Mouse (Mus musculus) heart, embryonic 16.5 days (tissue): ENCODE results near the gene Prc1. TPM values are rescaled to one million over a fixed set of nuclear protein-coding genes. Genes with fewer than 3 reads are reported as not detected.

Experiments
- ATAC-seq: fragments of 200-750 bp; cut with Nextera tagmentation; replicated peaks from 2 replicates; pipeline ENCODE4 v1.8.0; 2017; ENCODE audit warnings: moderate number of reproducible peaks; ENCODE audit not compliant: insufficient read depth, low FRiP score; ENCODE audit errors: extremely low read depth
- H3K27ac ChIP-seq: fragments of 300-500 bp; sonication (generic); 2 replicates; pipeline ENCODE4 v1.5.1; 2014; ENCODE audit warnings: mild to moderate bottlenecking, low read length, control low read depth, moderate library complexity
- H3K27me3 ChIP-seq: fragments of 300-500 bp; sonication (generic); 2 replicates; pipeline ENCODE4 v1.6.1; 2014; ENCODE audit warnings: low read length, mixed read lengths; ENCODE audit not compliant: control insufficient read depth, insufficient read depth
- H3K36me3 ChIP-seq: fragments of 300-500 bp; sonication (generic); 2 replicates; pipeline ENCODE4 v1.6.1; 2014; ENCODE audit not compliant: control insufficient read depth, insufficient read depth
- H3K4me1 ChIP-seq: fragments of 300-500 bp; sonication (generic); 2 replicates; pipeline ENCODE4 v1.6.1; 2014; ENCODE audit warnings: low read length, mixed read lengths; ENCODE audit not compliant: control insufficient read depth, insufficient read depth
- H3K4me2 ChIP-seq: fragments of 300-500 bp; sonication (generic); 2 replicates; pipeline ENCODE4 v1.6.1; 2014; ENCODE audit warnings: low read depth, mild to moderate bottlenecking, control low read depth, low read length
- H3K4me3 ChIP-seq: fragments of 300-500 bp; sonication (generic); 2 replicates; pipeline ENCODE4 v1.5.1; 2014; ENCODE audit warnings: mild to moderate bottlenecking, control low read depth, low read length
- H3K9ac ChIP-seq: fragments of 300-500 bp; sonication (generic); 2 replicates; pipeline ENCODE4 v1.6.1; 2014; ENCODE audit warnings: low read length, control low read depth
- H3K9me3 ChIP-seq: fragments of 300-500 bp; sonication (generic); replicated peaks from 2 replicates; pipeline ENCODE4 v1.6.1; 2016; ENCODE audit warnings: low read length; ENCODE audit not compliant: control insufficient read depth
- WGBS: fragments of 180-500 bp; shearing (Covaris S2); extraction: QIAGEN DNeasy Blood & Tissue Kit; methylation state at CpG from one replicate; pipeline ENCODE4 v1.1.7; 2014; 5-methylcytosine and 5-hydroxymethylcytosine counted together
- polyA plus RNA-seq: library from polyadenylated mRNA; unstranded; fragments of >200 nt; fragmentation: Nextera tagmentation; extraction: Ambion mirVana; gene quantifications from 2 replicates; pipeline ENCODE4 v1.2.1, GENCODE M21; 2015

The Prc1 gene
- 138 and 164 TPM in 2 replicates for polyA plus RNA-seq

DNA sequence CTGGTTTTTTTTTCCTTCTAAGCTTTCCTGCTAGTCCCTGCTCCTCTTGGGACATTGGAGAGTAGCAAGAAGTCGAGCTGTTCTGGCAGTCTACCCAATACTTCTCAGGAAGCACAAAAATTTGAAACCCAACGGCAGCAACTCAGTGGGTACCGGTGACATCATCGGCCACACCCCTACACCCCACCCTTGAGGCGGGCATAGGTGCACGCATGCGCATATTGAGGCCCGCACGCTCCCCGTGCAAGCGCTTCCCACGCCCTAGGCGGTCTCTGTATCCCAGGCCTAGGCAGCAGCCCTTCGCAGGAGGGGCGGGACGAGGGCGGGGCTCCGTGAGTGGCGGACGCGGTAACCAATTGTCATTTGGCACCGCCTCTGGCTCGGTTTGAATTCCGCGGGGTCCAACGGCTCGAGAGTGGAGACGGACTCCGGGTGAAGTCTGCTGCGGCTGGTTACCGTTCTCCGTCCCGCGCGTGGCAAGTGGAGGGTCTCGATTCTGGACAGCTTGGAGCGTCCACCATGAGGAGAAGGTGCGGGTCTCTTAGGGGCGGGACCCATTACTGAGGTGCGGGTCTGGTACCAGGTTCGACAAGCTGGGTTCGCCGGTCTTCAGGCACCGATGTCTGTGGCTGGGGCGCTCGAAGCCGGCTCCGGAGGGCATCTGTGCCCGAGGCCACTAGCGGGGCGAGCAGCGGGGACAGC lies at the start of gene Prc1:
TSS of gene Prc1 (plus strand) at position 389 of the 702 bp plus-strand sequence.
- H3K4me3 ChIP-seq = peak within 1 kb of the TSS; percentile 96
- peaks cover 8% of the 10 kb centered on the region; the same call in 1 of the 2 replicates for H3K36me3 ChIP-seq
- peak within 1 kb of the TSS; percentile 90 for H3K9ac ChIP-seq
- H3K4me2 ChIP-seq = peak within 1 kb of the TSS; percentile 86
- H3K9me3 ChIP-seq = no peaks in the 10 kb centered on the region
- H3K27me3 ChIP-seq = no peaks in the 10 kb centered on the region
- peak within 1 kb of the TSS; percentile 89 for H3K27ac ChIP-seq
- under 1% methylated on average over 52 of the region's 52 CpGs for WGBS
- H3K4me1 ChIP-seq = peaks cover 20% of the 10 kb centered on the region
- ATAC-seq = peak; percentile 100

DNA sequence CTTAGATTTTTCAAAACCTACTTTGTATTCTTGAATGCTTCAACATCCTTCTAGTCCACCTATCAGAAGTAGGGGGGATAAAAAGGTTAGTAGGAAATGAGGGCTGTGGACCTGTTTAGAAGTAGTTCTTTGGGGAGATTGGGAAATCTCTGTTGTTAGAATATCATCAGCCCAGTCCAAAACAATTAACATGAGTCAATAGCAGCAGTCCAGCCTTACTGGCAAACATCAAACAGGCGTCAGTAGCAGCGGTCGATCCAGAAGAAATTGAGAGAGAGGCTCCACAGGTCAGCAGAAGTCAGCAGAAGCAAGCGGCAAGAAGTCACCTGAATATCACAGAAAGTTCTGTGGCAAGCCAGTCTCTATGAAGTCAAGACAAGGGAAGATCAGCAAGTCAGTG lies 49.4 kb upstream of the Prc1 start:
- Histone ChIP-seq H3K4me2 (no peak overlapping the region), H3K4me1 (peaks cover 4% of the 10 kb centered on the region; the same call in 1 of the 2 replicates), H3K9me3 (no peaks in the 10 kb centered on the region), H3K36me3 (0 out of 2 replicates have a peak, but pooled peaks cover 6% of the 10 kb centered on the region), H3K27me3 (no peaks in the 10 kb centered on the region), H3K9ac (no peak overlapping the region), H3K4me3 (no peak overlapping the region), H3K27ac (no peak overlapping the region)
- ATAC-seq = no peak
- WGBS = 87% methylated on average over 4 of the region's 4 CpGs

- Histone ChIP-seq H3K9me3 (no peaks in the 10 kb centered on the region), H3K4me2 (peak within 1 kb of the TSS; percentile 74), H3K27ac (peak within 1 kb of the TSS; percentile 84), H3K27me3 (no peaks in the 10 kb centered on the region), H3K4me1 (peaks cover 4% of the 10 kb centered on the region; the same call in 1 of the 2 replicates), H3K36me3 (no peaks in the 10 kb centered on the region), H3K4me3 (peak within 1 kb of the TSS; percentile 75), H3K9ac (peak within 1 kb of the TSS; percentile 85)
- ATAC-seq = peak; percentile 98
- WGBS = under 1% methylated on average over 48 of the region's 48 CpGs
Measured at GRCm38 (mm10) chr7:80246148-80246721, 48.0 kb upstream of the Prc1 start, which contains the start of gene Ttll13. Gene Ttll13 (plus strand): TSS chr7:80246376.

DNA sequence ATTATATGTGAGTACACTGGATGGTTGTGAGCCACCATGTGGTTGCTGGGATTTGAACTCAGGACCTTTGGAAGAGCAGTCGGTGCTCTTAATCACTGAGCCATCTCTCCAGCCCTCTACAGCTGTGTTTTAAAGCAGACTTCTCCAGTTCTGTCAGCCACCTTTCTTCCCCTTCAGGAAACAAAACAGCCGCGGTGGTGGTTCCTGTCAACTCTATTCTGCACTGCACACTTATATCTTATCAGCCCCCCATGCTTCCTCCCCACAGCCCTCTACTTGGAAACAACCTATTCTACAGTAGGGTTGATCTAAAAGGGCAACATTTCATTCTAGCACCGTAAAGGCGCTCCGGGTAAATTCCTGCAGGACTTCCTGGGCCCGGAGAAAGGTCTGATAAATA lies 47.4 kb upstream of the Prc1 start:
- WGBS = 29% methylated on average over 7 of the region's 7 CpGs
- H3K9me3 ChIP-seq = no peaks in the 10 kb centered on the region
- H3K36me3 ChIP-seq = no peaks in the 10 kb centered on the region
- no peaks in the 10 kb centered on the region for H3K27me3 ChIP-seq
- peak overlapping the region; percentile 84 for H3K27ac ChIP-seq
- 0 out of 2 replicates have a peak, but pooled peaks have one; percentile 1 for ATAC-seq
- peak overlapping the region; percentile 75 for H3K4me3 ChIP-seq
- peaks cover 4% of the 10 kb centered on the region; the same call in 1 of the 2 replicates for H3K4me1 ChIP-seq
- H3K4me2 ChIP-seq = peak overlapping the region; percentile 74
- H3K9ac ChIP-seq = no peak overlapping the region; the same call in 1 of the 2 replicates

DNA sequence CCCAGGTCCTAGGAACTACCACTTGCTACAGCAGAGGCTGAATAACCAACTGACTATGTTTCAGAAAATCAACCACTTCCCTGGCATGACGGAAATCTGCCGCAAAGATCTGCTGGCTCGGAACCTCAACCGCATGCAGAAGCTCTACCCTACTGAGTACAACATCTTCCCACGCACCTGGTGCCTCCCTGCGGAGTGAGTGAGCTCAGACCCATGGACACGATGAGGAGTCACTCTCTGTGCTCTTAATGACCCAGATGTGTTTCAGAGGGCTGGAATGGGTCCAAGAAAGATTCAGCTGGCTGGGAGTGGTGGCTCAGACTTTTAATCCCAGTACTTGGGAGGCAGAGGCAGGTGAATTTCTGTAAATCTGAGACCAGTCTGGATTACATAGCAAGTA lies 41.8 kb upstream of the Prc1 start:
- no peaks in the 10 kb centered on the region for H3K9me3 ChIP-seq
- no peak overlapping the region for H3K4me2 ChIP-seq
- no peak overlapping the region for H3K9ac ChIP-seq
- H3K27me3 ChIP-seq = 0 out of 2 replicates have a peak, but pooled peaks cover 3% of the 10 kb centered on the region
- ATAC-seq = no peak
- 77% methylated on average over 7 of the region's 7 CpGs for WGBS
- no peaks in the 10 kb centered on the region for H3K4me1 ChIP-seq
- H3K36me3 ChIP-seq = no peaks in the 10 kb centered on the region
- H3K4me3 ChIP-seq = no peak overlapping the region
- no peak overlapping the region for H3K27ac ChIP-seq

- WGBS = 62% methylated on average over 11 of the region's 11 CpGs
- ATAC-seq = no peak
Measured at GRCm38 (mm10) chr7:80252886-80253285, 41.4 kb upstream of the Prc1 start.

GRCm38 (mm10) chr7:80255981-80256380 lies 38.3 kb upstream of the Prc1 start:
- Histone ChIP-seq H3K4me2 (no peak overlapping the region), H3K9ac (no peak overlapping the region), H3K4me3 (no peak overlapping the region), H3K27ac (no peak overlapping the region), H3K4me1 (peaks cover 3% of the 10 kb centered on the region), H3K36me3 (no peaks in the 10 kb centered on the region), H3K27me3 (peaks cover 25% of the 10 kb centered on the region), H3K9me3 (no peaks in the 10 kb centered on the region)
- ATAC-seq = no peak
- WGBS = 68% methylated on average over 2 of the region's 2 CpGs

More at GRCm38 (mm10) chr7:80252886-80253285, 41.4 kb upstream of the Prc1 start:
- Histone ChIP-seq H3K4me1 (no peaks in the 10 kb centered on the region), H3K27me3 (peaks cover 4% of the 10 kb centered on the region; the same call in 1 of the 2 replicates), H3K9ac (no peak overlapping the region), H3K9me3 (no peaks in the 10 kb centered on the region), H3K4me2 (no peak overlapping the region), H3K27ac (no peak overlapping the region), H3K4me3 (no peak overlapping the region), H3K36me3 (no peaks in the 10 kb centered on the region)

- Histone ChIP-seq H3K27ac (no peak overlapping the region), H3K9ac (no peak overlapping the region), H3K4me1 (peaks cover 10% of the 10 kb centered on the region), H3K9me3 (no peaks in the 10 kb centered on the region), H3K27me3 (peaks cover 25% of the 10 kb centered on the region), H3K36me3 (no peaks in the 10 kb centered on the region), H3K4me2 (no peak overlapping the region), H3K4me3 (no peak overlapping the region)
- 67% methylated on average over 2 of the region's 2 CpGs for WGBS
- no peak for ATAC-seq
Measured at GRCm38 (mm10) chr7:80257706-80258105, 36.5 kb upstream of the Prc1 start.
